Mouse (Mus musculus) forebrain, embryonic 14.5 days (tissue): Measurements from ENCODE around the gene Sdc1. TPM values are rescaled to one million over a fixed set of nuclear protein-coding genes. Genes with fewer than 3 reads are reported as not detected.

Experiments
- ATAC-seq: fragments of 200-750 bp; cut with Nextera tagmentation; 2 replicates; pipeline ENCODE4 v1.8.0; 2017; ENCODE audit warnings: mild to moderate bottlenecking, moderate library complexity
- DNase-seq: peaks from one replicate; pipeline ENCODE4 v3.0.0-alpha.2; 2015; ENCODE audit warnings: low spot score
- H3K27ac ChIP-seq: fragments of 300-500 bp; sonication (generic); 2 replicates; pipeline ENCODE4 v1.5.1; 2014; ENCODE audit warnings: low read depth, mild to moderate bottlenecking, control low read depth, low read length, moderate library complexity
- H3K27me3 ChIP-seq: fragments of 300-500 bp; sonication (generic); replicated peaks from 2 replicates; pipeline ENCODE4 v1.6.1; 2014; ENCODE audit warnings: low read length, control low read depth, mixed read lengths; ENCODE audit not compliant: control insufficient read depth, insufficient read depth
- H3K36me3 ChIP-seq: fragments of 300-500 bp; sonication (generic); 2 replicates; pipeline ENCODE4 v1.6.1; 2014; ENCODE audit warnings: low read length, control low read depth; ENCODE audit not compliant: control insufficient read depth, insufficient read depth
- H3K4me1 ChIP-seq: fragments of 300-500 bp; sonication (generic); 2 replicates; pipeline ENCODE4 v1.6.1; 2014; ENCODE audit warnings: antibody characterized with exemption, low read length, control low read depth; ENCODE audit not compliant: control insufficient read depth, insufficient read depth
- H3K4me2 ChIP-seq: fragments of 300-500 bp; sonication (generic); 2 replicates; pipeline ENCODE4 v1.6.1; 2014; ENCODE audit warnings: mild to moderate bottlenecking, control low read depth, low read length
- H3K4me3 ChIP-seq: fragments of 300-500 bp; sonication (generic); 2 replicates; pipeline ENCODE4 v1.5.1; 2014; ENCODE audit warnings: low read depth, low read length, control low read depth
- H3K9ac ChIP-seq: fragments of 300-500 bp; sonication (generic); 2 replicates; pipeline ENCODE4 v1.6.1; 2014; ENCODE audit warnings: mild to moderate bottlenecking, low read length, control low read depth, moderate library complexity
- H3K9me3 ChIP-seq: fragments of 300-500 bp; sonication (generic); replicated peaks from 2 replicates; pipeline ENCODE4 v1.6.1; 2016; ENCODE audit warnings: low read length, control low read depth, mixed read lengths; ENCODE audit not compliant: control insufficient read depth
- WGBS: fragments of 180-500 bp; shearing (Covaris S2); extraction: QIAGEN DNeasy Blood & Tissue Kit; methylation state at CpG from one replicate; pipeline ENCODE4 v1.1.7; 2014; 5-methylcytosine and 5-hydroxymethylcytosine counted together
- polyA plus RNA-seq: library from polyadenylated mRNA; unstranded; fragments of >200 nt; fragmentation: Nextera tagmentation; extraction: Ambion mirVana; gene quantifications from 2 replicates; pipeline ENCODE4 v1.2.1, GENCODE M21; 2014

The Sdc1 gene
- polyA plus RNA-seq, result 21.3 and 24.8 TPM in 2 replicates

DNA sequence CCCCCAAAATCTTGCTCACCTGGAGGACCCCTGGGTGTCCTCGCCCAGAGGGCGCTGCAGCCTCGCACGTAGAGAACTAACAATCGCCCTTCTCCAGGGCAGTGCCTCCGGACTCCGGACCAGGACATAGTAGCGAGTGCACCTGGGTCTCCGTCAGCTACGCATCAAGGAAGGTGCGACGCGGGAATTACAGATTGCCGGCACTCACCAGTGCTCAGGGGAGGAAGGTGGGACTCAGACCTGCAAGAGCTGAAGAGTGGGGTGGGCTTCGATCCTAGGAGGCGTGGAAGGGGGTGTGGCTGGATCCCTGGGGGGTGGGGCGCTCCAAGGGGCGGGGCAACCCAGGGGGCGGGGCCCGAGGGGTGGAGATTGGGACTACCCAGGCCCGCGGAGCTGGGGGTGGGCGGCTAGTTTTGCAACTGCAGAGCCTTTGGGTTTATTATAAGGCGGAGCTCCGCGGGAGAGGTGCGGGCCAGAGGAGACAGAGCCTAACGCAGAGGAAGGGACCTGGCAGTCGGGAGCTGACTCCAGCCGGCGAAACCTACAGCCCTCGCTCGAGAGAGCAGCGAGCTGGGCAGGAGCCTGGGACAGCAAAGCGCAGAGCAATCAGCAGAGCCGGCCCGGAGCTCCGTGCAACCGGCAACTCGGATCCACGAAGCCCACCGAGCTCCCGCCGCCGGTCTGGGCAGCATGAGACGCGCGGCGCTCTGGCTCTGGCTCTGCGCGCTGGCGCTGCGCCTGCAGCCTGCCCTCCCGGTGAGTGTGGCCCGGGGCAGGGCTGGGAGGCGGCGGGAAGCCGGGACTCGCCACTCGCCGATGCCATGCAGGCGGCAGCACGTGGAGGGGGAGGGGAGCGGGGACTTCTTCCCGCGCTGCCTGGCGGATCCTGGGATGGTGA is at the start of gene Sdc1:
Gene Sdc1 (plus strand): TSS at position 378 of the 898 bp plus-strand sequence.
- peak within 1 kb of the TSS; percentile 63 for H3K27ac ChIP-seq
- DNase-seq (peak; percentile 88), ATAC-seq (peak; percentile 86)
- no peaks in the 10 kb centered on the region for H3K9me3 ChIP-seq
- WGBS, result under 1% methylated on average over 64 of the region's 67 CpGs
- peak within 1 kb of the TSS; percentile 92 for H3K4me2 ChIP-seq
- H3K9ac ChIP-seq, result peak within 1 kb of the TSS; percentile 88
- H3K27me3 ChIP-seq, result no peaks in the 10 kb centered on the region
- no peaks in the 10 kb centered on the region for H3K36me3 ChIP-seq
- peaks cover 3% of the 10 kb centered on the region; the same call in 1 of the 2 replicates for H3K4me1 ChIP-seq
- H3K4me3 ChIP-seq, result peak within 1 kb of the TSS; percentile 76

DNA sequence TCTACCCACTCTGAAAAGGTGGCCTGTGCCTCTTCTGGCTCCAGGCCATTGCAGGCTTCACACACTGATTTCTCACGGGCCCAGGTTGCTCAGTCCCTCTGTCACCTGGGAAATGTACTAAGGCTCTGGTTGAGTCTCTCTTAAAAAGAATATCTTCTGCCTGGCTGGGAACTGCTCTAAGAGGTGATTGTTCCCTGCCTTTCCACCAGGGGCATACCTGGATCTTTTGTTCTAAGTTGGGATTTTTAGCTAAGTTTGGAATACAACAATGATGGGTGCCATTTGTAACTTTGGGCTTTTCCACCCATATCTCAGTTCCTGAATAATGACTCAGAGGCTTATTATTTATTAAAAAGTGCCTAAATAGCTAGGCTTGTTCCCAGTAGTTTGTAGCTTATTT is 44.2 kb upstream of the Sdc1 start:
- Histone ChIP-seq H3K27me3 (no peaks in the 10 kb centered on the region), H3K9me3 (no peaks in the 10 kb centered on the region), H3K27ac (no peak overlapping the region), H3K4me1 (no peaks in the 10 kb centered on the region), H3K4me2 (no peak overlapping the region), H3K9ac (no peak overlapping the region), H3K4me3 (no peak overlapping the region), H3K36me3 (peaks cover 58% of the 10 kb centered on the region)
- 52% methylated on average over 1 of the region's 1 CpGs for WGBS
- DNase-seq (no peak), ATAC-seq (no peak)

DNA sequence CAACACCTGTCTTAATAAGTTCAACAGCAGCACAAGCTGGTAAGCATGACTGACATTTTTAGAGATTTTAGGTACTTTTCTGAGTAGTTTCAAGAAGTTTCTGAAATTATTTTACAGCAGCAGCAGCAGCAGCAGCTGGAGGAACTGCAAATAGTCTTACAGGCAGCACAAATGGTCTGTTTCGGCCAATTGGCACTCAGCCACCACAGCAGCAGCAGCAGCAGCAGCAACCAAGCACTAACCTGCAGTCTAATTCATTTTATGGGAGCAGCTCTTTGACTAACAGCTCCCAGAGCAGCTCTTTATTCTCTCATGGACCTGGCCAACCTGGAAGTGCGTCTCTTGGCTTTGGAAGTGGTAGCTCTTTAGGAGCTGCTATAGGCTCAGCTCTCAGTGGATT is 42.4 kb upstream of the Sdc1 start:
- DNase-seq (no peak), ATAC-seq (no peak)
- Histone ChIP-seq H3K27ac (no peak overlapping the region), H3K9ac (no peak overlapping the region), H3K9me3 (no peaks in the 10 kb centered on the region), H3K4me2 (no peak overlapping the region), H3K4me3 (no peak overlapping the region), H3K4me1 (no peaks in the 10 kb centered on the region), H3K36me3 (peaks cover 51% of the 10 kb centered on the region), H3K27me3 (no peaks in the 10 kb centered on the region)
- 84% methylated on average over 2 of the region's 2 CpGs for WGBS

DNA sequence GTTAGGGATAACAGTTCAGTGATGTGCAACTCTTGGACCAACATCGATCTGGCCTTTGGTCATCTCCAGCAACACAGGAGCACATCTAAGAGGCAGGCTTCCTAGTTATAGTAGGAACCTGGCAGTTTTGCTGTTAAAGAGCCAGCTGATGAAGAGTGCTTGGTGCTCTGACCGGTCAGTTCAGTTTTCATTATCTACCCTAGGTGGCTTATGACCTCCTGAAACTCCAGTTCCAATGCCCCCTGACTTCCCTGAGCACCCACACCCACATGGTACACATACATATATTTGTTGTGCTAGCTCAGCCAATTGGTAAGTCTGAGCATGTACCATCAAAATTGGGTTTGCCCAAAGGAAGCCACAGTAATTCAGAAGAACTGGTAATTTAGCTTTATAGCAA is 17.5 kb upstream of the Sdc1 start:
- DNase-seq (no peak), ATAC-seq (no peak)
- H3K27ac ChIP-seq, result no peak overlapping the region
- H3K9ac ChIP-seq, result no peak overlapping the region
- H3K27me3 ChIP-seq, result no peaks in the 10 kb centered on the region
- no peaks in the 10 kb centered on the region for H3K9me3 ChIP-seq
- H3K4me1 ChIP-seq, result no peaks in the 10 kb centered on the region
- no peak overlapping the region for H3K4me3 ChIP-seq
- H3K4me2 ChIP-seq, result no peak overlapping the region
- 96% methylated on average over 2 of the region's 2 CpGs for WGBS
- peaks cover 52% of the 10 kb centered on the region for H3K36me3 ChIP-seq

DNA sequence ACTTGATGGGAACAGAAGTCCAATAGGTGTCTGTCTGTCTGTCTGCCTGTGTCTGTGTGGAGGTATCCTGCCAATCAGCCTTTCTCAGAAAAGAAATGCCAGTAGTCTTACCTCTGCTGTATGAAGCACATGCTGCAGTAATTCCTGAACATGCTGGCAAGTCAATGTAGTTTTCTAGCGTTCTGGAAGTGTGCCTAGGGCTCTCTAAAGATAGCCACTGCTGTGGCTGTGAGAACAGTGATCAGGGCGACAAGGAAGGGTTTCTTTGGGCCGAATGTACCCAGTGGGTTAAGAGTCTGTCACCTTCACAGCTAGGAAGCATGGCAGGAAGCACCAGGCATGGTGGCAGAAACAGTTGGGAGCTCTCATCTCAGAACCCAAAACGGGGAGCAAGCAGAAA is 17.0 kb upstream of the Sdc1 start:
- Histone ChIP-seq H3K27me3 (no peaks in the 10 kb centered on the region), H3K9ac (no peak overlapping the region), H3K27ac (no peak overlapping the region), H3K4me2 (no peak overlapping the region), H3K4me1 (no peaks in the 10 kb centered on the region), H3K36me3 (peaks cover 47% of the 10 kb centered on the region), H3K4me3 (no peak overlapping the region), H3K9me3 (no peaks in the 10 kb centered on the region)
- DNase-seq (no peak), ATAC-seq (no peak)
- WGBS, result 80% methylated on average over 4 of the region's 4 CpGs

DNA sequence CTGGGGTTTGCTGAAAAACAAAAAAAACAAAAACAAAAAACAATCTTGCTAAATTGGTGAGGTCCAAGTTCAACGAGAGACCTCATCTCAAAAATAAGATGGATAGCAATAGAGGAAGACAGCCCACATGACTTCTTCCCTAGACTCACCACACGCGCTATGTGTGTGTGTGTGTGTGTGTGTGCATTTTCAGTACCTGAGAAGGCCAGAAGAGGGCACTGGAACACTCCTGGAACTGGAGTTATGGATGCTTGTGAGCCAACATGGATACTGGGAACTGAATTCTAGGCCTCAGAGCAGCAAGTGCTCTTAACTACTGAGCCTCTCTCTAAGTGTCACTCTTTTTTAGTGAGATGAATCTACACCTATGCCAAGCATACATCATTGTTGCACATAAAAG is 13.1 kb upstream of the Sdc1 start:
- ATAC-seq (no peak), DNase-seq (no peak)
- Histone ChIP-seq H3K4me2 (no peak overlapping the region), H3K27me3 (no peaks in the 10 kb centered on the region), H3K4me1 (no peaks in the 10 kb centered on the region), H3K36me3 (peaks cover 20% of the 10 kb centered on the region), H3K9me3 (no peaks in the 10 kb centered on the region), H3K9ac (no peak overlapping the region), H3K4me3 (no peak overlapping the region), H3K27ac (no peak overlapping the region)
- WGBS, result 98% methylated on average over 3 of the region's 3 CpGs

DNA sequence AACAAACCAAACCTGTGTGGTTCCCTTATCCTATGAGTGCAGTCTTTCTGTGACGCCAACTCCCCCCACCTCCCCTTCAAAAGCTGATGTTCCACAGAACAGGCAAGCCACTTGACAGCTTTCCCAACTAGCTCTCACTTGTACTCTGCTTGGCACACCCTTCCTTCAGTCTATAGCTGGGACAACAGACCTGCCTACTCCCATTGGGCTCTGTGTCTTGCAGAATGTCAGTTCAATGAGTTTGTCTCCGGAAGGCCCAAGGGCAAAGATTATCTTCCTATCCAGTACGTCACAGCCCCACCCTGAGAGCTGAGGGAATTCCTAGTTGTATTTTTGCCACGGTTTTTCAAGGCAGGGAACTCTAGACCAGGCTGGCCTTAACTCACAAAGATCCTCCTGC is 12.0 kb upstream of the Sdc1 start:
- Histone ChIP-seq H3K9me3 (no peaks in the 10 kb centered on the region), H3K36me3 (peaks cover 10% of the 10 kb centered on the region; the same call in 1 of the 2 replicates), H3K9ac (no peak overlapping the region), H3K27ac (no peak overlapping the region), H3K27me3 (no peaks in the 10 kb centered on the region), H3K4me3 (no peak overlapping the region), H3K4me2 (no peak overlapping the region), H3K4me1 (no peaks in the 10 kb centered on the region)
- no peak for DNase-seq
- 84% methylated on average over 4 of the region's 4 CpGs for WGBS
- ATAC-seq, result no peak

DNA sequence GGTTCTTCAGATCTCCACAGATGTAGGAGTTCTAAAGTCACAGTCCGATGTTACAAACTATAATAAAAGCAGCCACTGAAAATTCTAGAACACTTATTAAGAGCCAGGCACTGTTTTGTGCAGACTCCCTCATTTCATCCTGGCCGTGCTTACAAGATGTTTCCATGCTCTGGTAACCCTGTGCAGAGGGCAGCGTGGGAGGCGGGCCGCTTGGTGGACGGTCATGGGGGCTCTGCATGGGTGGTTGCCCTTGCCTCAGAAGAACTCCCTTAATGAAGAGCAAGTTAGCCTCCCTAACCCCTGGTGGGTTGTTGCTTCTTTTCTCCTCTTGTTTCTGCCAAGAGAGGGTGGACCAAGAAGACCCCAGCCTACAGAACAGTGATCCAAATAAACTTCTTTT is 11.3 kb upstream of the Sdc1 start:
- no peaks in the 10 kb centered on the region for H3K9me3 ChIP-seq
- H3K4me3 ChIP-seq, result no peak overlapping the region
- DNase-seq, result no peak
- 86% methylated on average over 6 of the region's 6 CpGs for WGBS
- no peaks in the 10 kb centered on the region for H3K27me3 ChIP-seq
- H3K4me1 ChIP-seq, result no peaks in the 10 kb centered on the region
- no peak overlapping the region for H3K9ac ChIP-seq
- H3K27ac ChIP-seq, result no peak overlapping the region
- peaks cover 5% of the 10 kb centered on the region; the same call in 1 of the 2 replicates for H3K36me3 ChIP-seq
- no peak for ATAC-seq
- no peak overlapping the region for H3K4me2 ChIP-seq

DNA sequence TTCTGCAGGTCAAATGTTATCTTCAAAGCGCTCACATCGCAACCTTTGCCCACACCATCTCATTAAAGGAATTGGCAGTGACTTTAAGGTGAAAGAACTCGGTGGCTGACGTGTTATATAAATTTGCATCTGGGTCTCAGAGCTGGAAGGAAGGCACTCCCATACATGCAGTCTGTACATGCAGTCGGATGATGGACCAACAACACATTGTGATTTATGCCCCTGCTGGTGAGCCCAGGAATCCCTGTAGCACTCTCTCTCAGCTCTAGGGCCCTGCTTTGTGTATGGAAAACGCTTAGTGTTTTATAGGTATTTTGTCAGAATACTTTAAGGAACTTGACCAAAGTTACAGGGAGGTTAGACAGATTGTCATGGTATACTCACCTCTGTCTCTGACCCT is 10.6 kb upstream of the Sdc1 start:
- no peak overlapping the region for H3K4me2 ChIP-seq

More for the DNA sequence above, 10.6 kb upstream of the Sdc1 start:
- no peak overlapping the region for H3K4me3 ChIP-seq
- no peak overlapping the region for H3K9ac ChIP-seq
- DNase-seq (no peak), ATAC-seq (no peak)
- 86% methylated on average over 6 of the region's 6 CpGs for WGBS
- no peaks in the 10 kb centered on the region for H3K9me3 ChIP-seq
- H3K36me3 ChIP-seq, result peaks cover 5% of the 10 kb centered on the region; the same call in 1 of the 2 replicates
- H3K27ac ChIP-seq, result no peak overlapping the region
- H3K27me3 ChIP-seq, result no peaks in the 10 kb centered on the region
- no peaks in the 10 kb centered on the region for H3K4me1 ChIP-seq
